Mouse (Mus musculus): ENCODE results near the gene Ooep. TPM values are rescaled to one million over a fixed set of nuclear protein-coding genes. Genes with fewer than 3 reads are reported as not detected.
"Not testable (repeated sequence)": the region's sequence is repeated elsewhere in the genome, so short reads cannot be mapped to it uniquely, and the experiment has no call there.

The Ooep gene
- under 1 TPM in 1 of 2 experiments, not detected in 1; 0.13 TPM for total RNA-seq (2021)
- long read RNA-seq, experiment 1, result 0 reads
- long read RNA-seq, experiment 2, result 0 reads

DNA sequence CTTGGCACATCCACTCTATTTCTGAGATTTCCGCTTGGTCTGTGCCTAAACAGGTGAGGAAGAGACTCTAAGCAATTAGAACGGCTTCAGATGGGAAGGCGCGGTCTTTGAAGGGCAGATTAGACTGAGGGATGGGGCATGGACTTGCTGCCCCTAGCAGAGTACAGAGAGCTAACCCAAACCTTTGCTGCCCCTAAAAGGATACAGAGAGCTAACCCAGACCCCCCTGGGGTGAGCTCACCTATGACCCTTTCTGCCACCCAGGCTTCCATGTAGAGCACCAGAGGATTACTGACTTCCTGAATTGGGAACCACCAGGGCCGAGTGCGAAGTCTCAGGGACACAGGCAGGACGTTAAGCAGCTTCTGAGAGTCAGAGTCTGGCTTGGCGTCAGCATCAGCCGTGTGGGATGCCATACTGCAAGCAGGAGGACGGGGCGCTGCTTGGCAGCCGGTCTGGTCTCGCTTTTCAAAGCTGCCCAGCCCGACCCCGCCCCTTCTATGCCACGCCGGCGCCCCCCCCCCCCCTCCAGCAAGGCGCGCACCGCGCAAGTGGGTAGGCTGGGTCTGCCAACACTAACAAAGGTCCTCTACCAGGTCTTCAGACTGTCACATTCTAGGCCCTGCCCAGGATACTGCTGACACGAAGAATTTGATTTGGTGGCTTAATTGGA is at the start of gene Ooep:
Gene Ooep (minus strand): TSS at position 613 of the 673 bp plus-strand sequence.
- DNase-seq, result no peak

DNA sequence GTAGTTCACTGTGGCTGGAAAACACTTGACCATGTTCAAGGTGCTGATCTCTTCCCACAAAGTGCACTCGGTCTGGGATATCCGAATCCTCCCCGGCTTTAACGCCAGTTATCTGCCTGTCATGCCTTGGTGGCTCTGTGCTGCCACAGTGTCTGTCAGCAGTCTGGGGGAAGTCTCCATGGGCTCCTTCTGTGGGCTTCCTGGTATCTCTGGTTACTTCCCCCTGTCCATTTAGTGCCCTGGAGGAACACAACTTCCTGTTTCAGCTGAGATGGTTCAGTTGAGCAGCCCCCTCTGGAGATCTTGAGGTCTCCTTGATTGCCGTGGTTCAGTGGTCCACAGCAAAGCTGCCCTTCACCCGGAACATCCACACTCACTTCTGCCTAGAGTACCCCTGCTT is 49.7 kb upstream of the Ooep start:
- no peak for DNase-seq

DNA sequence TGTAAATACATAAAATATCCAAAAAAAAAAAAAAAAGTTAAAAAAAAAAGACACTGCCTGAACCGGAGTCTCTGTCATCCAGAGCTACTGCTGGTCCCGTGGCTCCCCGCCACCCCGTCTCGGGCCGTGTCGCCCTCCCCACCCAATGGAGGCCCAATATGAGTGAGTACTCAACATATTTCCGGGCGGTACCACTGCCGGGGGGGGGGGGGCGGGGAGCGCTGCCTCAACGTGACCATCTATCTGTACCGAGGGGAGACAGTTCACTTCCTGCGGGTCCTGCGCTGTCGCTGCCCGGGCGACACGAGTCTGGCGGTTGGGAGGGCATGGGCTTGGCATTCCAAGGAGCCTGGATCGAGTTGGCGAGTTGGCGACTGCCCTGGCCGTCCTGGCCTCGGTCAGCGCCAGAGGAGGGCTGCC is 48.8 kb upstream of the Ooep start:
- DNase-seq, result no peak

DNA sequence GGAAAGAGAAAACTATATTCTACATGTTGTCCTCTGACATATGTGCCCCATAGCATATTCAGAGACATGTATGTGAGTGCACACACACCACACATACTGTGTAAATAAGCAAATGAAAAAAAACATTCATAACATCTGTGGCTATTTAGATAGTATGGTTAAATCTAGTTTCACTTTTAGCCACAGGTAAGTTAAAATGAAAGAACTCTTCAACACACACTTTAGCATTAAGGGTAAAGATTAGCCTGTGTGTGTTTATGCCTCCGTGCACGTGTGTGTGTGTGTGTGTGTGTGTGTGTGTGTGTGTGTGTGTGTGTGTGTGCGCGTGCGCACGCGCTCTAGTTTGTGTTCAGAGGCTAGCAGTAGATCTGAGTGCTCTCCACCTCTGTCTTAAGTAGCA is 23.1 kb upstream of the Ooep start:
- DNase-seq, result no peak

DNA sequence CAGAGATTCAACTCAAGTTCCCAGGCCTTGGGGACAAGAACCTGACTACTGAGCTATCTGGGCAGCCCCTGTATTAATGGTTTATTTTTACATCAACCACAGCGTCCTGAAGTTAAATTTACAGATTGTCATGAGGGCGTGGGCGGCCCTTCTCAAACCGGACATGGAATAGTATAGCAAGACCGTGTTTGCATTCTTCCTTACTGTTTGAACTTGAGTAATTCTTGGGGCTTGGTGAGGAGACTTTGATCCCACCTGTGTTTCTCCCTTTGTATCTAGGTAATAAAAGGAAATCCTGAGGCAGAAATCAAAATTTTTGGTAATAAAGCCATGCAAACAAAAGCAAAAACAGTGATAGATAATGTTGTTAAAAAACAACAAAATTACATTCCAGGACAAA is 22.0 kb upstream of the Ooep start:
- no peak for DNase-seq

DNA sequence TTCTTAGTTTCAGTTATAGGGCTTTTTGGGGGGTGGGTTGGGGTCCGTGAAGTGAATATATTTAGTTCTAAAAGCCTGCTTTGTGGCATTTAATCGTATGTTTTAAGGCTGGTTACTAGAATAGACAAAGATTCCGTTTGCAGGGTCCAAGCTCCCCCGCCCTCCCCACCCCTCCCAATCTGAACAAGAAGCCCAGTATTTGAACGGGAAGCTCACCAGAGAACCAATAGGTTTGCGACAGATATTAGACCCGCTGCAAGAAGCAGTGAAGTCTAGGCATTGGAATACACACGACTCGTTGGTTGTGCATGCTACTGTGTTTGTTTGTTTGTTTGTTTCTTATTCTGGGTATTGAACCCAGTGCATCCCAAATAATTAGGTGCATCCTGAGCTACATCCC is 18.0 kb upstream of the Ooep start:
- DNase-seq, result no peak

DNA sequence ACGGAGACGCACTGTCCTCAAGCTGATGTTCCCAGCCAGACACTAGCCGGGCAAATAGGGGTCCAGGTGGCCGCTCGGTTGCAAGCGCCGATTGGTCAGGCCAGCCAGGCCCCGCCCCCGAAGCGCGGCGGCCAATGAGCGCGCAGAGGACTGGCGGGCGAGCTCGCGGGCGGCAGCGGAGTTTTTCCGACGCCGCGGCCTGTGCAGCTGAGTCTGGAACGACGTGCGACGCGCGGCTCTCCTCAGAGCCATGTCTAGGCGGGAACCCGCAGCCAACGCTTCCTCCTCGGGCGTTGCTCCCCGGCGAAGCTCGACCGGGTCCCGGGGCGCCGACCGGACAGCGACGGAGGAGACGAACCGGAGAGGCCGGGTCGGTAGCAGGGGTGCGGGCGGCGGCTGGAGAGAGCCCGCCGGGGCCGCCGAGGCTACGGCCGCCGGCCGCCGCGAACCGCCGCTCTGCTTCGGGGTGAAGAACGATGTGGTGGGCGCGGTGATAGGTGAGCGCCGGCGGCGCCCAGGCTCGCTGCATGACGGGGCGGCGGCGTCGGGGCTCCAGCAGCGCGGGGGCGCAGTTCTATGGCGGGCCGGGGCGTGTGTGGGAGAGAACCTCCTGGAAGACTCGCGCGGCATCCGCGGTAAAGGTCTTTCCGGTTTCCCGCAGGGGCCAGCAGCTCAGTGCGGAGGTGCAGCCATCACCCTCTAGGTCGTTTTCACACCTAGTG is 17.3 kb upstream of the Ooep start, which contains the start of gene Ddx43:
Gene Ddx43 (plus strand): TSS at position 148 of the 722 bp plus-strand sequence.
- DNase-seq, result peak; percentile 28

DNA sequence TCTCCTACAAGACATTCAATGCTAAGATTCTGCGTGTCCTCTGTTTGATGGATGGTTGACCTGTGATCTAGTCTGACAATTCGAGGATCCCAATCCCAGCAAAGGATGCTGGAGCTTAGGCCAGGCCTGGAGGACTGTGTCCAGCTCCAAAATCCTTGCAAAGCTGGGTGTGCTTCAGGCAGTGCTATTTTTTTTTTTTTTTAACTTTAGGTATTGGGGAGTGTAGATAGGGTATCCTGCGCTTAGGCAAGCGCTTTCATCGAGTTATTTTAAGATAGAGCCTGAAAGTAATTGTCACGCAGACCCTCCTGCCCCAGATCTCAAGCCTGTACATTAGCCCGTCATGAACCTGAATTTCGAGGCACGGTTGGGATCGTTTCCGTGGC is 16.7 kb upstream of the Ooep start:
- DNase-seq, result no peak

DNA sequence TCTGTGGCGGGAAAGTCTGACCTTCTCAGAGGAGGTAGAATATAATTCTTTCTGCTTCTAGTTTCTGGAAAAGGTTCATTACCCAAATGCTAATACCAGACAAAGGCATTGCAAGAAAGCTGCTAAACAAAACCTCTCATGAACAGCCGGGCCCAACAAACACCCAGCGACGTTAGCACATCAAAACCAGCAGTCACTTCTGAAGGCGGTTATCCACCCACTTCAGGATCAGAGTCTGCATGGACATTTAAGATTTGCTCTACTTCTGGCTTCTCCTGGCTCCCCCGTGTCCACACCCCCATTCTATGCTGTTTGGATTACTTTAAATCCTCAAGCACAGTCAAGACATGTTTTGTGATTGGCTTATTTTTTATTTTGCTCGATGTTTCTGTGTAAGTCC is 16.1 kb upstream of the Ooep start:
- no peak for DNase-seq

DNA sequence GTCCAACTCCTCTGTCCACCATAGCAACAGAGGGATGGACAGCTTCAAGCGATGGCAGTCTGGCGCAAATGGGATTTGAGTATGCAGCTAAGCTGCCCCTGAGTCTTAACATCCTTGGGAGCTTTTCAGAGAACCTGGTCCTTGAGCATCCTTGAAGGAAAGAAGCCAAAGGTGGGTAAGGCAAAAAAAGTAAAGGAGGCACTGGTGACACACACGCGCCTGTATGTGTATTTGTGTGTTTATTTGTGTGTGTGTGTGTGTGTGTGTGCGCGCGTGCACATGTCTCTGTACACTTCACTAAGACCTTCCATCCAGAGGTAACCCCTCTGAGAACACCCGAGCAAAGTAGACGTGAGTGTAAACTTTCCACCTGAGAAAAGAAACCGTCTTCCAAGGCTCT is 15.2 kb upstream of the Ooep start:
- DNase-seq, result no peak

DNA sequence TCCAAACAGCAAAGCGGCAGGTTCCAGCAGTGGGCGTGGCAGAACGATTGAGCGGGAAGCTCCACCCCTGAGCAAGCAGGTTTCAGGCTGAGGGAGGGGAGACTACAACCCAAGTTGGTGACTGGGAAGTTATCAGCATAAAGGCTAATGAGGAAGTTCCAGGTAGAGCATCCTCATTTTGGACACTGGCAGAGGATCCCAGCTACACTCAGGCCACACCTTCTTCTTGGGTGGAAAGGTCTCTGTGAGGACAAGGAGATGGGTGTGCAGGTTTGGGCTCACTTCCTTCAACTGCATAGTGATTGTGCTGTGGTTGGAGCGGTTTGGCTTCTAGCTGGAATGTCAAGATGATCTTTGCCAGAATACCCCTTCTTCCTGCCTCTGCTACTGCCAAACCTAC is 11.5 kb upstream of the Ooep start:
- no peak for DNase-seq

DNA sequence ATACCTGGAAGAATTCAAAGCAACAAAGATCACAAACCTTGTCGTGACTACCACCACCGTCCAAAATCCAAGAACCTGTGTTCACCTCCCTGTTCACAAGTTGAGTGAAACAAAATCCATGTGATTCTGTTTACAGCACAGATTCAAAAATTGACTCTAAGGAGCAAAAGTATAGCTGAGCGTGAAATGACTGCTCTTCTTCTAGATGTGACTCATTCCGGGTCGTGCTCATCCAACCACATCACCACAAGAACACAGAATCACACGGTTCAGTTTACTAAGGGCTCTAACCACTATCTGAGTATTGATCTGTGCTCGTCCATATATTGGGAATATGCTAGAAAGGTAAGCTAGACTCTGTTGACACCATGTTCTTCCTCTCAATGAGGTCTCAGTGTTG is 8.4 kb upstream of the Ooep start:
- DNase-seq, result no peak

DNA sequence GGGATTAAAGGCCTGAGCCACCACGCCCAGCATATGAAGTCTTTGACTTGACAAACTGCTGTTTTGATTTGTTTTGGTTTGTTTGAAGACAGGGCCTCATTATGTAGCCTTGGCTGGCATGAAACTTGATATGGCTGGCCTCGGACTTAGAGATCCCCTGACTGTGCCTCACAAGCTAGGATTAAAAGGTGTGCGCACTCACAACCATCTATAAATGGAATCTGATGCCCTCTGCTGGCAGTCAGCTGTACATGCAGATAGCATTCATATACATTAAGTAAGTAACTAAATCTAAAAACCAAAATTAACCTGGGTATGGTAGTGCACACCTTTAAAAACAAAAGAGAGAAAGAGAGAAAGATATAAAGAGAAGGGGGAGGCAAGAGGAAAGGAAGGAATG is 7.4 kb upstream of the Ooep start:
- no peak for DNase-seq

DNA sequence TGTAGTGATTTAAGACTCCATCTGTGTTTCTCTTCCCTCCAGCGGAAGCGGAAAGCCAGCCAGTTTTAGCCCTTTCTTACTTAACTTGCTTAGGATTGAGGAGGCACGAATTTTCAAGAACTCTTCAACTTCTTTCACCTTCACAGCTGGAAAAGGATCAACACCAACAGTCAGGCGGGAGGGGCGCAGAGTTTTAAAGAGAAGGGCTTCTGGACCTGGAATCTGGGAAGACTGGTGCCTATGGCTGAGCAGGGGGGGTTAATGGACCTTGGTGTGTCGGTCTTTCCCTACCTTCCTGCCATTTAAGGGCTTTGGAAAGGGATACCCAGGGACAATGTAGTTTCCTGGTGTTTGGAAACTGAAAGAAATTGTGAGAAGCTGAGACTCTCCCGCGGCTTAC is 979 bp downstream of the Ooep start:
- DNase-seq, result no peak

DNA sequence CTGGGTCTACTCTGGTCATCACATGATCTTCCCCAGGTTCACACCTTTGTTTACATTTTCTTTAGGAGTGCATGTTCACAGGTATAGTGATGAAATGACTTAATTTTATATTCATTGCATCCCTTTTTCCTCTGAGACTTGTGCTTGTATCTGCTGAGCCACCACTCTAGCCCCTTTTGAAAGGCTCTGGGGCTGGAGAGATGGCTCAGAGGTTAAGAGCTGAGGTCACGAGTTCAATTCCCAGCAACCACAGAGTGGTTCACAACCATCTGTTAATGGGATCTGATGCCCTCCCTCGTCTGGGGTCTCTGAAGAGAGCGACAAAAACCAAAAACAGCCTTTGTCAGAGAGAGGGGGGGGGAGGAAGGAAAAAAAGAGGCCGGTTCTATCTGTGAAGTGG is 3.0 kb downstream of the Ooep start:
- no peak for DNase-seq

DNA sequence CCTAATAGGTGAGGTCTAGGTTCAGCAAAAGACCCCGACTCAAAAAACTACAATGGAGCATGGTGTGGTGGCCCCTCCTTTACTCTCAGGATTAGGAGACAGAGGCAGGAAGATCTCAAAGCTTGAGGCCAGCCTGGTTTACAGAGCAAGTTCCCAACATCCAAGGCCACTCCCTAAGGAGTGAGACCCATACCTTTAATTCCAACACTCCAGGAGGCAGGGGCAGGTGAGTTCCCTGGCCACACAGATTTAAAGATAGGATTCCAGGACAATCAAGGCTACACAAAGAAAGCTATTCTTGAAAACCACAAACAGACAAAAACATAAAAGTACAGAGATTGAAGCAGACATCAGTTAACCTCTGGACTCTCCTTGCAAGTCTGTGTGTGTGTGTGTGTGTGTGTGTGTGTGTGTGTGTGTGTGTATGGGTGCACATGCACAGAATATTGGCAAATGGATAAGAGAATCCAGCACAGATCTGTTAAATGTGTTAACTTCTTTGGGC is 3.6 kb downstream of the Ooep start:
- DNase-seq, result no peak

DNA sequence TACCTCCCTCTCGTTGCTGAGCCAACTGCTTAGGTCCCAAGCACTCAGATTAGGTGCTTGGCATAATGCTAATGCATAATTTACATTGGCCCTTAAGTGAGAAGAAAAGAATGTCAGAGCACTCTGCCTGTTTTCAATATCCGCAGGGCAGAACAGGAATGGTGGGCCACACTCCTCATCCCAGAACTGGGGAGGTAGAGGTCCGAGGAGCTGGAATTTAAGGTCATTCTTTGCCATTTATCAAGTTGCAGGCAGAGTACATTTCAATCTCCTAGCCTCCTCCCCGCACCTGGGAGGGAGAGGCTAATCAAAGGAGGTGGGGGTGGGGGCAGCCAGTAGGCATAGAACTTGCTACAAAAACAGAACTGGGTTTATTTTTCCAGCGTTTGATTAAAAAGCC is 4.1 kb downstream of the Ooep start:
- DNase-seq, result no peak

DNA sequence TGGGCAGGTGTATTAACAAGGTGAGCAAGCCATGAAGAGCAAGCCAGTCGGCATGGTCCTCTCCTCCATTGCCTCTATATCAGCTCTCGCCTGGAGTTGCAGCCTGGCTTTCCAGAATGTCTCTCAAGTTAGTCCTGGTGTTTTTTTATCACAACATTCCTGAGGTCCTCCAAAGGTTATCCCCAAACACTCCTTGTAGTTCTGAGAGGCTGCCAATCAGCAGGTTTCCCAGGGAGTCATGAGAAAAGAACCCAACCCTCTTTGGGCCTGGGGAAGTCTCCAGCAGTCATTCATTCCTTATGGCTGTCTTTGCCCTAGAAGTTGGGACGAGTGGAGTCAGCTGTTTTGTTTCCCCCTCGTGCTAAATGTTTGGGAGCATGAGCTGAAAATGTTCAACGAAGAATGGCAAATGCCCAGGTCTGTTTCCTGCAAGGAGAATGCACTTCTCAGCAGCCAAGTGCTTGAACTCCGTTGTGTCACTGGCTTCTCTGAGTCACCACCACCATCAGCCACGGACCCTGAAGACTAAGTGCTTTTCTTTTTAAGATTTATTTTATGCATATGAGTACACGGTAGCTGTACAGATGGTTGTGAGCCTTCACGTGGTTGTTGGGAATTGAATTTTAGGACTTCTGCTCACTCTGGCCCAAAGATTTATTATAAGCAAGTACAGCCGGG is 5.6 kb downstream of the Ooep start:
- no peak for DNase-seq

DNA sequence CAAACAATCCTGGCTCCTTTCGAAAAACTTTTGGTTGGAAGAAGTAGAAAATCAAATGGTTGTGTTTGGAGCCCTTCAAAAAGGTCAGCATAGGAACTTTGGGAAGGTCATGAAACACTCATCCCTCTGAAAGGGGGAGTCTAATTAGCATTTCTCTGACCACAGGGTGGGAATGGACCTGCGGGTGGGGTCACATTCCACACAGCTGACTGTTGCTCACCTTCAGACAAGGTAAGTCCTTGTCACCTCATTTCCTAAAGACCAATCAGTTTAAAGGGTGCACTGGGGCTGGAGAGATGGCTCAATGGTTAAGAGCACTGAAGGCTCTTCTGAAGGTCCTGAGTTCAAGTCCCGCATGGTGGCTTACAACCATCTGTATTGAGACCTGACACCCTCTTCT is 7.1 kb downstream of the Ooep start:
- DNase-seq, result no peak

DNA sequence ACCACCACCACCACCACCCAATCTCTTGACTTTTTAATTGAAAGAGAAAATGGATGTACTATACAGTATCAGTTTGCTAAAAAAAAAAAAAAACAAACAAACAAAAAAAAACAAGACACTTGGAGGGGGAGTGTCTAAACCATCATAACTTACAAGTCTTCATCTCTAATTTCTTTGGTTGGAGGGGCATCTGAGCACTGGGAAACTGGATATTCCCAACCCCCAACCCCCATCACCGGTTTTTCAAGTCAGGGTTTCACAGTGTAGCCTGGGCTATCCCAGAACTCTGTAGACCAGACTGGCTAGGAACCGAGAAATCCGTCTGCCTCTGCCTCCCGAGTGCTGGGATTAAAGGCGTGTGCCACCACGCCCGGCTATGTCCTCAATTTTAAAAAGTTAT is 8.7 kb downstream of the Ooep start:
- no peak for DNase-seq

DNA sequence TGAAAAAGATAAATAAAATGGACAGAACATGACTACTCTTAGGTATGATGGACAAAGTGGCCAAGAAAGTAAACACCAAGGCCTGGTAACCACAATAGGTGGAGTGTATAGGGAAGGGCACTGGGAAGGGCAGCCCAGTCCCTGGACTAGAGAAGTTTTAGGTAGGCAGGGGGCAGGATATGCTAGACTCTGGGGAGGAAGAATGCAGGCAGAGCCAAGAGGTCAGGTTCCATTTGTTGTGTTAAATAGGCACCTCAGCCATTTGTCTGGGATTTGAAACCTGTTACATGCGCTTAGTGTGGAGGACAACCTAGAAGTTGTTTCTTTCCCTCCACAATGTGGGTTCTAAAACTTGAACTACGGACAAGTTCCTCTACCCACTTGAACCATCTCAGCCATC is 9.2 kb downstream of the Ooep start:
- no peak for DNase-seq

DNA sequence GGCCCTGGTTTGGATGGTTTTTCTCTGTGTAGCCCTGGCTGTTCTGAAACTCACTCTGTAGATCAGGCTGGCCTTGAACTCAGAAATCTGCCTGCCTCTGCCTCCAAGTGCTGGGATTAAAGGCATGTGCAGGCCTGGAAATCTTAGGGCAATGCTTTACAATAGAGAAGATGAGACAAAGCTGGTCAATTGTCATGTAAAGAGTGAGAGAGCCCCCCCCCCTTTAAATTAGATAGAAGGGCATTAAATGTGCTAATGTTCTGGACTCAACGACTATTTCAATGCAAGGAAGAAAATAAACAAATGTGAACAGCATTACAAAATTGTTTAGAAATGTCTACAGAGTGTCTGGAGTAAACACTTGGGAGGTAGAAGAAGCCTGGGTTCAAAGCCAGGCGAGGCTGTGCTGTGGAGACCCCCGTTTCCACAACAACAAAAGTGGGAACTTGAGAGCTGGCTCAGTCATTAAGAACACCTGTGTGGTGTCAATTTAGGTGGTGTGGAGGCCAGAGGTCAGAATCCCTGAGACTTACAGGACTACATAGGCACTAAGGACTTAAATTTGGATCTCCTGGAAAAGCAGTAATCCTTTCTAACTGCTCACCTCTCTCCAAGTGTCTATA is 9.7 kb downstream of the Ooep start:
- no peak for DNase-seq

DNA sequence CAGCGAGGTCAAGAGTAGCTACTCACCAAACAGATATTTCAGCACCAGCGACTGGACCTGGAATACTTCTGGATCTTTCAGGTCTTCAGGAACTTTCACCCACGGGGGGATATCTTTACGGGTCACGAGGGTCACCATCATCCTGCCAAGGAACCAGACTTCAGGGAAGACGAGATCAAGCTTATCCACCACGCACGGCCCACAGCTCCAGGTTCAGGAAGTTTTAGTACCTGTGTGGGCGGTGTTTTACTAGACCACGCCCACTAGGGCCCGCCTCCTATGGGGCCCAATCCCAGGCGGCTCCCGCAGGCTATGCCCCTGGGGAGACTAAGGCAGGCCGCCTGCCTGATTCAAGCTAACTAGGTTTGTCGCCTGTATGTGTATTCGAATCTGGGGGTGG is 10.6 kb downstream of the Ooep start, which contains the start of gene Dppa5a:
Gene Dppa5a (minus strand): TSS at position 219 of the 400 bp plus-strand sequence.
- not testable (repeated sequence) for DNase-seq
